Mouse (Mus musculus) heart, embryonic 12.5 days (tissue): ENCODE measurements around the gene Olfr750. TPM values are rescaled to one million over a fixed set of nuclear protein-coding genes. Genes with fewer than 3 reads are reported as not detected.

Experiments
- ATAC-seq: fragments of 200-750 bp; cut with Nextera tagmentation; 2 replicates; pipeline ENCODE4 v1.8.0; 2017; ENCODE audit warnings: moderate TSS enrichment, moderate library complexity; ENCODE audit not compliant: insufficient number of reproducible peaks, low FRiP score
- H3K27ac ChIP-seq: fragments of 300-500 bp; sonication (generic); 2 replicates; pipeline ENCODE4 v1.5.1; 2016; ENCODE audit warnings: mild to moderate bottlenecking, moderate library complexity; ENCODE audit not compliant: poor library complexity, severe bottlenecking
- H3K27me3 ChIP-seq: fragments of 300-500 bp; sonication (generic); replicated peaks from 2 replicates; pipeline ENCODE4 v1.6.1; 2016; ENCODE audit warnings: mild to moderate bottlenecking, moderate library complexity
- H3K36me3 ChIP-seq: fragments of 300-500 bp; sonication (generic); 2 replicates; pipeline ENCODE4 v1.6.1; 2016; ENCODE audit warnings: mild to moderate bottlenecking, moderate library complexity
- H3K4me1 ChIP-seq: fragments of 300-500 bp; sonication (generic); replicated peaks from 2 replicates; pipeline ENCODE4 v1.6.1; 2016; ENCODE audit warnings: mild to moderate bottlenecking
- H3K4me2 ChIP-seq: fragments of 300-500 bp; sonication (generic); 2 replicates; pipeline ENCODE4 v1.6.1; 2016; ENCODE audit warnings: mild to moderate bottlenecking, moderate library complexity
- H3K4me3 ChIP-seq: fragments of 300-500 bp; sonication (generic); 2 replicates; pipeline ENCODE4 v1.5.1; 2016; ENCODE audit warnings: mild to moderate bottlenecking
- H3K9ac ChIP-seq: fragments of 300-500 bp; sonication (generic); 2 replicates; pipeline ENCODE4 v1.6.1; 2016; ENCODE audit warnings: mild to moderate bottlenecking, moderate library complexity
- H3K9me3 ChIP-seq: fragments of 300-500 bp; sonication (generic); replicated peaks from 2 replicates; pipeline ENCODE4 v1.6.1; 2016; ENCODE audit warnings: mild to moderate bottlenecking, moderate library complexity
- WGBS: fragments of 180-500 bp; shearing (Covaris S2); methylation state at CpG from one replicate; pipeline ENCODE4 v1.1.7; 2016; 5-methylcytosine and 5-hydroxymethylcytosine counted together
- polyA plus RNA-seq: library from polyadenylated mRNA; unstranded; fragments of >200 nt; fragmentation: Nextera tagmentation; extraction: Ambion mirVana; gene quantifications from 2 replicates; pipeline ENCODE4 v1.2.1, GENCODE M21; 2016

The Olfr750 gene
- polyA plus RNA-seq, 1 experiment from 2014 or later = not detected

GRCm38 (mm10) chr14:51024820-51025219 lies 49.4 kb downstream of the Olfr750 start:
- ATAC-seq = no peak
- no peaks in the 10 kb centered on the region for H3K36me3 ChIP-seq
- peaks cover 5% of the 10 kb centered on the region; the same call in 1 of the 2 replicates for H3K9me3 ChIP-seq
- no peak overlapping the region for H3K4me2 ChIP-seq
- no peak overlapping the region for H3K9ac ChIP-seq
- WGBS = 56% methylated on average over 1 of the region's 1 CpGs
- no peaks in the 10 kb centered on the region for H3K4me1 ChIP-seq
- H3K27ac ChIP-seq = no peak overlapping the region
- H3K4me3 ChIP-seq = no peak overlapping the region
- no peaks in the 10 kb centered on the region for H3K27me3 ChIP-seq

GRCm38 (mm10) chr14:51023457-51023856 lies 50.8 kb downstream of the Olfr750 start:
- Histone ChIP-seq H3K9me3 (peaks cover 5% of the 10 kb centered on the region; the same call in 1 of the 2 replicates), H3K36me3 (no peaks in the 10 kb centered on the region), H3K4me1 (no peaks in the 10 kb centered on the region), H3K9ac (no peak overlapping the region), H3K27ac (no peak overlapping the region), H3K4me3 (no peak overlapping the region), H3K4me2 (no peak overlapping the region), H3K27me3 (no peaks in the 10 kb centered on the region)
- WGBS = 88% methylated on average over 4 of the region's 4 CpGs
- ATAC-seq = no peak

DNA sequence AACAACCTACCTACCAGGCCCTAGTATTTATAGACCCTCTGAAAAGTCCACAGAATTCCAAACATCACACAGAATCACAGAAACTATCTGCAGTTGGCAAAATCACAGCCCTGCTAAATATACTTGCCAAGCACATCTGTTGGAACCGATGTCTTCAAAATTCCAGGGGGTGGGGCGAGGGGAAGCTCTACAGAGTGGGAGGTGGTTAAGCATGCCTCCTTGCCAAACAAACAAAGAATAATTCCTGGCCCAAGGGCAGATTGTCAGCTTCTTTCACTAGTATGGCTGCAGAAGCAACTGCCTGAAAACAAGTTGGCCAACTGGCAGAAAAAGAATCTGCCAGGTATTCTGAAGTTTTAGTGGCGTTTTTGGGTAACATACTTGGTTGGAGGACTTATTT lies 57.0 kb downstream of the Olfr750 start:
- no peaks in the 10 kb centered on the region for H3K4me1 ChIP-seq
- no peak overlapping the region for H3K9ac ChIP-seq
- no peak overlapping the region for H3K27ac ChIP-seq
- no peaks in the 10 kb centered on the region for H3K27me3 ChIP-seq
- ATAC-seq = no peak
- no peaks in the 10 kb centered on the region for H3K36me3 ChIP-seq
- H3K4me2 ChIP-seq = no peak overlapping the region
- no peak overlapping the region for H3K4me3 ChIP-seq
- 60% methylated on average over 3 of the region's 3 CpGs for WGBS
- peaks cover 5% of the 10 kb centered on the region; the same call in 1 of the 2 replicates for H3K9me3 ChIP-seq

Other genes with a start within 250 kb of the Olfr750 start
- 6.0 and 6.1 TPM in 2 replicates for gene Tep1, start 203.9 kb downstream of the Olfr750 start, polyA plus RNA-seq
- 0.08 and 0.09 TPM in 2 replicates for gene Klhl33, start 176.9 kb downstream of the Olfr750 start, polyA plus RNA-seq
- gene Osgep, start 149.5 kb downstream of the Olfr750 start, polyA plus RNA-seq = 108 and 111 TPM in 2 replicates
- 152 and 159 TPM in 2 replicates for gene Apex1, start 149.5 kb downstream of the Olfr750 start, polyA plus RNA-seq
- 33.6 and 37.3 TPM in 2 replicates for gene Pip4p1, start 143.6 kb downstream of the Olfr750 start, polyA plus RNA-seq
- 39.0 and 43.8 TPM in 2 replicates for gene Pnp, start 143.4 kb downstream of the Olfr750 start, polyA plus RNA-seq
- not detected in 2 replicates for gene Gm49342, start 129.9 kb downstream of the Olfr750 start, polyA plus RNA-seq
- 0.17 and 0.32 TPM in 2 replicates for gene Pnp2, start 118.4 kb downstream of the Olfr750 start, polyA plus RNA-seq
- gene Rnase10, start 66.7 kb downstream of the Olfr750 start, polyA plus RNA-seq = 0.41 TPM in 1 of 2 replicates, not detected in the other
- not detected in 2 replicates for gene Rnase9, start 32.6 kb downstream of the Olfr750 start, polyA plus RNA-seq
- gene Rnase11, start 24.3 kb downstream of the Olfr750 start, polyA plus RNA-seq = not detected in 2 replicates
- 0.51 and 0.70 TPM in 2 replicates for gene Rnase12, start 16.8 kb downstream of the Olfr750 start, polyA plus RNA-seq
- 13.7 and 15.0 TPM in 2 replicates for gene Rnase4, start 16.6 kb upstream of the Olfr750 start, polyA plus RNA-seq
- 2.0 and 3.2 TPM in 2 replicates for gene Ang, start 16.7 kb upstream of the Olfr750 start, polyA plus RNA-seq
- gene Eddm3b, start 40.0 kb upstream of the Olfr750 start, polyA plus RNA-seq = not detected in 2 replicates
- gene Rnase6, start 49.5 kb upstream of the Olfr750 start, polyA plus RNA-seq = 0.29 TPM in 1 of 2 replicates, not detected in the other
- gene Rnase1, start 72.3 kb upstream of the Olfr750 start, polyA plus RNA-seq = 0.19 TPM in 1 of 2 replicates, not detected in the other
- not detected in 2 replicates for gene Rnase2b, start 87.8 kb upstream of the Olfr750 start, polyA plus RNA-seq
- not detected in 2 replicates for gene Ang2, start 124.7 kb upstream of the Olfr750 start, polyA plus RNA-seq
- not detected in 2 replicates for gene Ear14, start 129.0 kb upstream of the Olfr750 start, polyA plus RNA-seq
- gene Rnase2a, start 181.7 kb upstream of the Olfr750 start, polyA plus RNA-seq = not detected in 2 replicates